Comparison of ENCODE assay signal across 12 mouse cellular contexts in the genomic region with DNA sequence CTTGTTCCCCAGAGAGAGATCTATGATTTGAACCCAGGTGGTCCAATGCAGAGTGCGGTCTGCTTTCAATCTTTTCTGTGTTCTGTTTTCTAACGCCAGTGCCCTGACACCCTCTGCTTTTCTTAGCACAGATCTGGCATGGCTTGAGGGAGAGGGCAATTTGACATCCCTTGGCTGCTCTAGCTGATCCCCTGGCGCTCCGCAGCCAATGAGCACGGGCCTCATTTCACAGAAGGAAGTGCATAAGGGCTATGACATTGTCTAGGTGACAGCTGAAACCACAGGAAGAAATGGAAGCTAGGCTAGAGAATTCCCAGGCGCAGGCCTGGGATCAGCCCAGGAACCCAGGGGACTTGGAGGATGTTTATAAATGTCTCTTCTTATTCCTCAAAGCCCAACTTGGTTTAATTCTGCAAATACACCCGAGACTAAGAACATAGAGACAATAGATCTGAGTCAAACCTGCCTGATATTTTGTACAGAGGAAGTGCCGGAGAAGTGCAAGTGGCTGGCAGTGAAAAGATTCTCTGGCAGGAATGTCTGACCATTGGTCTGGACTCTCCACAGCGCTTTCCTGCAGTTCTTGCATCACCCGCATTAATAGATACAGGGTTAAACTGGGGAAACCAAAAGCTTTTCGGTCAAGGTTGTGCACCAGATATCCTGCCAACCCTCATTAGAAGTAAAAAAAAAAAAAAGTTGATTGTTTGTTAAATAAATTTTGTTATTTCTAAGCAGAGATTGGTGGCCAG. TPM values are rescaled to one million over a fixed set of nuclear protein-coding genes. Genes with fewer than 3 reads are reported as not detected.
DNase-seq lines count a peak whose midpoint lies in the region; ATAC-seq and TF ChIP-seq lines count a peak whose summit lies in the region.
"Had no signal": no experiment of that assay in that cellular context is flagged by ENCODE, and none has a peak within 500 bp of the region (broad histone marks: within the 10 kb centered on the region; RNA-seq: fewer than 3 reads in every experiment).

No protein-coding gene starts in this region.

- ATAC-seq in embryonic facial prominence, embryonic 12.5 days (ENCODE audit: insufficient number of reproducible peaks, insufficient read depth, low FRiP score, low TSS enrichment): peak; percentile 75
- ATAC-seq in heart, postnatal 0 days (ENCODE audit: insufficient read depth, low read depth): peak; percentile 76
- ATAC-seq: forebrain, embryonic 16.5 days had no signal

- H3K9ac ChIP-seq in liver, adult 2 months (ENCODE audit: low read depth, low read length): no peak overlapping the region
- H3K9ac ChIP-seq in embryonic facial prominence, embryonic 12.5 days: no peak overlapping the region
- no peak overlapping the region for H3K9ac ChIP-seq in heart, postnatal 0 days (replicated peaks; ENCODE audit: low read depth, low read length)
- H3K9ac ChIP-seq: lung, embryonic 15.5 days had no signal

- H3K9me3 ChIP-seq in embryonic facial prominence, embryonic 12.5 days: no peaks in the 10 kb centered on the region
- no peaks in the 10 kb centered on the region for H3K9me3 ChIP-seq in heart, postnatal 0 days (replicated peaks; ENCODE audit: control insufficient read depth, low read length)
- H3K9me3 ChIP-seq: lung, embryonic 15.5 days had no signal

- no peak overlapping the region for H3K27ac ChIP-seq in liver, adult 2 months (replicated peaks; ENCODE audit: insufficient read depth, low read depth, low read length)
- no peak overlapping the region for H3K27ac ChIP-seq in embryonic facial prominence, embryonic 12.5 days
- H3K27ac ChIP-seq in heart, postnatal 0 days (ENCODE audit: low read depth): peak overlapping the region; percentile 56
- H3K27ac ChIP-seq: lung, embryonic 15.5 days had no signal

- DNase-seq in heart, adult 11 months: peak; percentile 96
- DNase-seq in heart, postnatal 25 days (ENCODE audit: low spot score): no peak
- DNase-seq in liver, adult 2 months (ENCODE audit: extremely low read depth, low read depth, low spot score): peak; percentile 84
- DNase-seq in liver: no peak
- peak; percentile 33 for DNase-seq in heart, postnatal 0 days (ENCODE audit: low spot score)
- DNase-seq in adrenal gland, adult 18-20 months (ENCODE audit: low spot score in 2 of 2): no peak
- DNase-seq in natural killer cell, adult 2 months (ENCODE audit: low spot score in 2 of 2): no peak
- DNase-seq: gastrocnemius, postnatal 36 days; thymus, adult 18-20 months had no signal

- no peak for TF ChIP-seq CTCF in liver, adult 2 months (IDR thresholded peaks at IDR 0.05; ENCODE audit: low read depth, low read length)
- TF ChIP-seq CTCF in heart, postnatal 0 days (IDR thresholded peaks at IDR 0.05; ENCODE audit: low read depth): no peak

- H3K4me3 ChIP-seq in liver, adult 2 months (ENCODE audit: insufficient read depth, low read depth, low read length): no peak overlapping the region
- no peak overlapping the region for H3K4me3 ChIP-seq in embryonic facial prominence, embryonic 12.5 days
- no peak overlapping the region for H3K4me3 ChIP-seq in heart, postnatal 0 days (ENCODE audit: low read depth, low read length)
- H3K4me3 ChIP-seq: lung, embryonic 15.5 days had no signal

- no peaks in the 10 kb centered on the region for H3K79me2 ChIP-seq in liver, adult 2 months (ENCODE audit: control insufficient read depth, insufficient read depth, low read length)

- no peak overlapping the region for H3K4me2 ChIP-seq in embryonic facial prominence, embryonic 12.5 days (replicated peaks)
- no peak overlapping the region for H3K4me2 ChIP-seq in heart, postnatal 0 days (ENCODE audit: low read depth, low read length)
- H3K4me2 ChIP-seq: lung, embryonic 15.5 days had no signal

- no peaks in the 10 kb centered on the region for H3K27me3 ChIP-seq in liver, adult 2 months (ENCODE audit: control insufficient read depth, insufficient read depth, low read length)
- H3K27me3 ChIP-seq in embryonic facial prominence, embryonic 12.5 days: no peaks in the 10 kb centered on the region
- H3K27me3 ChIP-seq in heart, postnatal 0 days (ENCODE audit: control insufficient read depth, insufficient read depth, low read length): no peaks in the 10 kb centered on the region
- H3K27me3 ChIP-seq: lung, embryonic 15.5 days had no signal

- no peak for TF ChIP-seq EP300 in heart, postnatal 0 days (IDR thresholded peaks at IDR 0.05; ENCODE audit: low read depth)

- TF ChIP-seq POLR2A in liver, adult 2 months (IDR thresholded peaks at IDR 0.05; ENCODE audit: extremely low read depth, insufficient read depth, low read length): no peak

- 49% methylated on average over 11 of the region's 11 CpGs for WGBS in liver, adult 2 months
- WGBS in embryonic facial prominence, embryonic 12.5 days: 55% methylated on average over 11 of the region's 11 CpGs
- WGBS in heart, postnatal 0 days: 44% methylated on average over 11 of the region's 11 CpGs

- peaks cover 7% of the 10 kb centered on the region for H3K4me1 ChIP-seq in liver, adult 2 months (ENCODE audit: control insufficient read depth, insufficient read depth, low read length)
- H3K4me1 ChIP-seq in embryonic facial prominence, embryonic 12.5 days: 0 out of 2 replicates have a peak, but pooled peaks cover 4% of the 10 kb centered on the region
- no peaks in the 10 kb centered on the region for H3K4me1 ChIP-seq in heart, postnatal 0 days (ENCODE audit: control insufficient read depth, insufficient read depth)
- H3K4me1 ChIP-seq: lung, embryonic 15.5 days had no signal

- no peaks in the 10 kb centered on the region for H3K36me3 ChIP-seq in liver, adult 2 months (ENCODE audit: control insufficient read depth, insufficient read depth, low read length)
- H3K36me3 ChIP-seq in embryonic facial prominence, embryonic 12.5 days: no peaks in the 10 kb centered on the region
- no peaks in the 10 kb centered on the region for H3K36me3 ChIP-seq in heart, postnatal 0 days (replicated peaks; ENCODE audit: control insufficient read depth, insufficient read depth, low read length)
- H3K36me3 ChIP-seq: lung, embryonic 15.5 days had no signal

- intact Hi-C loops in heart, postnatal 25 days (cut with DNase I): no loop called here

RNA-seq across cellular contexts. Expression of gene Fam43a, which starts 28.2 kb away (rescaled TPM):
- 10 to 100 TPM; 25.8 to 31.2 TPM for total RNA-seq in heart, postnatal 25 days (2021)
- total RNA-seq in liver, adult 2 months (2014; rRNA removed): 4.2 and 6.7 TPM in 2 replicates
- 4.4 and 4.7 TPM in 2 replicates for polyA plus RNA-seq in liver, adult 2 months (2012; rRNA removed)
- polyA plus RNA-seq in embryonic facial prominence, embryonic 12.5 days (2016; fragmentation: Nextera tagmentation; extraction: Ambion mirVana): 20.2 and 23.4 TPM in 2 replicates
- total RNA-seq in heart, postnatal 0 days (2014; rRNA removed; ENCODE audit: low replicate concordance): 40.6 and 46.0 TPM in 2 replicates
- 16.2 and 17.1 TPM in 2 replicates for polyA plus RNA-seq in heart, postnatal 0 days (2015; fragmentation: Nextera tagmentation; extraction: Ambion mirVana)
- total RNA-seq in adrenal gland, adult 18-20 months (2021): 10 to 100 TPM; 24.6 to 30.9 TPM

RNA-seq across cellular contexts. Expression of gene Lsg1, which starts 40.4 kb away (rescaled TPM):
- 10 to 100 TPM; 16.9 to 18.8 TPM for total RNA-seq in heart, postnatal 25 days (2021)
- total RNA-seq in liver, adult 2 months (2014; rRNA removed): 8.3 and 10.0 TPM in 2 replicates
- polyA plus RNA-seq in liver, adult 2 months (2012; rRNA removed): 6.9 and 9.5 TPM in 2 replicates
- 73.8 and 80.2 TPM in 2 replicates for polyA plus RNA-seq in embryonic facial prominence, embryonic 12.5 days (2016; fragmentation: Nextera tagmentation; extraction: Ambion mirVana)
- total RNA-seq in heart, postnatal 0 days (2014; rRNA removed; ENCODE audit: low replicate concordance): 11.6 and 15.8 TPM in 2 replicates
- polyA plus RNA-seq in heart, postnatal 0 days (2015; fragmentation: Nextera tagmentation; extraction: Ambion mirVana): 29.9 and 32.8 TPM in 2 replicates
- total RNA-seq in adrenal gland, adult 18-20 months (2021): 10 to 100 TPM; 38.5 to 39.5 TPM

Comparison
In these comparisons a context has a peak if more than half of its experiments do, and no peak if none do; other contexts are left out.
1. DNase-seq: peak in heart, adult 11 months (single experiment), liver, adult 2 months (single experiment) and heart, postnatal 0 days (single experiment); none in heart, postnatal 25 days (single experiment), liver (single experiment), adrenal gland, adult 18-20 months (0 of 2) and natural killer cell, adult 2 months (0 of 2).